Mouse (Mus musculus): ENCODE results near the gene Slc20a1. TPM values are rescaled to one million over a fixed set of nuclear protein-coding genes. Genes with fewer than 3 reads are reported as not detected.

The Slc20a1 gene
- polyA plus RNA-seq, 2 experiments: 42.7 to 50.7 TPM

DNA sequence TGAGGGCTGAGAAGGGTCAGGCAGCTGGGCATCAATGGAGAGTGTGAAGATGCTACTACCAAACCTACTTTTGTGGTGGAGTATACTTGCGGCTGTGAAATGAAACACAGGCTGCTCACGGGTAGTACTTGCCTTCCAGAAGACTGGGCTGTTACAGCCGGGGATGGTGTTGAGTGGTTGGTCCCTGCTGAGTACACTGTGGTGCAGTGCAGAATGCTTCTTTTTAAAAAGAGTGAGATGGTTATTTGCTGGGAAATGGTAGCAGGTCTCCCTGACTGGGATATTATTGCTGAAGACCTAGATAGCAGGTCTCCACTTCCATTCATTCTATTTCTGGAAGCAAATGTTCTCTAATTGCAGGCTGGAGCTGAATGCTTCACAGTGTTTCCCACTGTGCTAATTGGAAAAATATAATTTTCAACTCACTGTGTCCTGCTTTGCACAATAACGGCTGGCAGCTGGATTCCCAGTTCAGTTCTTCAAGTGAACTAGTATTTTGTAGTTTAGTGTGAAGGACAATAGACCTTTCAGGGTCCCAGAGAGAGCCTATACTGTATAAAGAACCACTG lies 20.1 kb downstream of the Slc20a1 start:
- Histone ChIP-seq H3K9me3 (ENCODE audit: control insufficient read depth, low read length) (no peaks in the 10 kb centered on the region), H3K36me3 (replicated peaks; ENCODE audit: control insufficient read depth, insufficient read depth, low read depth) (no peaks in the 10 kb centered on the region), H3K4me2 (ENCODE audit: low read depth) (no peak overlapping the region), H3K27ac (no peak overlapping the region), H3K4me1 (replicated peaks; ENCODE audit: control insufficient read depth in 2 of 2, insufficient read depth in 2 of 2, low read length in 1 of 2) (peaks cover 26 to 28% of the 10 kb centered on the region in 2 experiments), H3K4me3 (ENCODE audit: insufficient read depth in 1 of 2, low read depth in 2 of 2, low read length in 2 of 2) (no peak overlapping the region), H3K27me3 (ENCODE audit: control insufficient read depth, insufficient read depth, low read length) (no peaks in the 10 kb centered on the region), H3K9ac (replicated peaks) (no peak overlapping the region)
- DNase-seq (ENCODE audit: low read depth in 3 of 3, low spot score in 3 of 3) (no peak), ATAC-seq (ENCODE audit: insufficient read depth) (no peak)
- 71% methylated on average over 4 of the region's 4 CpGs for WGBS (ENCODE audit: insufficient replicate concordance)
- TF ChIP-seq CTCF (IDR thresholded peaks at IDR 0.05; ENCODE audit: low read depth): no peak
- no peak for TF ChIP-seq EP300 (IDR thresholded peaks at IDR 0.05; ENCODE audit: low read depth)

DNA sequence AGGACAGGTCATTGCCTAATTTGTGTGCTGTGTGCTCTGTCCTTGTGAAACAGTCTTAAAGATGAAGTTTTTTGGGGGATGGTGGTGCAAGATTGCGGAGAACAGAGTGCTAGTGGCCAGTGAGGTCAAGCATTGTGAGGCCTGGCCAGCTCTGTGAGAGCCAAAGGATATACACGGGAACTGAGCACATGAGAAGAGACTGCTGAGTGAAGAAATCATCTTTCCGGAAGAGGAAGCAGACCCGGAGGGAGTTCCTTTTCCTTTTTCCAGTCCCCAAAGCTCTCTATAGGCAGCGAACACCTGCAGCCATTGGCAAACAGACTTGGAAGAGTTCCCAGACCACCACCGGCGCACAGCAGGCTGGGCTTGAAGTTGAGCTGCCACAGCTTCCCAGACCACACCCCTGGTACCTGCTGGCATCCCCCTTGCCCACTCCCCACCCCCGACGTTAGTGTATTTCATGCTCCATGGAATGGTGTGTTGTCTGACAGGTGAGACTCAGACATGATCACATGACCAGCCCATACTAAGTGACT lies 22.6 kb downstream of the Slc20a1 start:
- TF ChIP-seq CTCF (IDR thresholded peaks at IDR 0.05; ENCODE audit: low read depth) (no peak), EP300 (IDR thresholded peaks at IDR 0.05; ENCODE audit: low read depth) (no peak)
- peaks cover 28 to 32% of the 10 kb centered on the region in 2 experiments for H3K4me1 ChIP-seq (replicated peaks; ENCODE audit: control insufficient read depth in 2 of 2, insufficient read depth in 2 of 2, low read length in 1 of 2)
- no peak overlapping the region for H3K9ac ChIP-seq (replicated peaks)

DNA sequence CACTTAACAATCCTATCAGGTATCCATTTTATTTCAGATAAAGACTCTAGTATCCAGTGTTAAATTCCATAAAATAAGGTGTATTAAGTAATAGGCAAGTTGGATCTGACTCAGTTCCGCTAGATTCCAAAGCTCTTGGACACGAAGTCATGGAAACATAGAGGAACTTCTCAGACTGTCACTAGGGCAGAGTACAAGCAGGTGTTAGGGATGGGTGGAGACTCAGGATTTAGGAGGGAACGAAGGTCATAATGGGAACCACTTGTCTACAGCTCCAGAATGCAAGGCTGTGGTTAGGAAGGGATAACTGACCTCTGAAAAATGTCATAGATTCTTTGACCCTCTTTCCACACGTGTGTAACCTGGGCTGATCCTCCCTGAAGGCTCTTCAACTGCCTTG lies 25.6 kb downstream of the Slc20a1 start:
- no peak for TF ChIP-seq EP300 (IDR thresholded peaks at IDR 0.05; ENCODE audit: low read depth)
- no peak for TF ChIP-seq CTCF (IDR thresholded peaks at IDR 0.05; ENCODE audit: low read depth)
- no peak overlapping the region for H3K4me2 ChIP-seq (ENCODE audit: low read depth)
- H3K4me1 ChIP-seq (replicated peaks; ENCODE audit: control insufficient read depth in 2 of 2, insufficient read depth in 2 of 2, low read length in 1 of 2): peaks cover 51 to 55% of the 10 kb centered on the region in 2 experiments
- no peaks in the 10 kb centered on the region for H3K9me3 ChIP-seq (ENCODE audit: control insufficient read depth, low read length)
- peak overlapping the region; percentile 0; the same call in 1 of the 2 replicates for H3K9ac ChIP-seq (replicated peaks)
- no peaks in the 10 kb centered on the region for H3K36me3 ChIP-seq (replicated peaks; ENCODE audit: control insufficient read depth, insufficient read depth, low read depth)
- H3K27ac ChIP-seq: peak overlapping the region; percentile 95
- no peak overlapping the region for H3K4me3 ChIP-seq (ENCODE audit: insufficient read depth in 1 of 2, low read depth in 2 of 2, low read length in 2 of 2)
- 70% methylated on average over 4 of the region's 4 CpGs for WGBS (ENCODE audit: insufficient replicate concordance)
- no peak for DNase-seq (ENCODE audit: low read depth in 3 of 3, low spot score in 3 of 3)
- ATAC-seq (ENCODE audit: insufficient read depth): no peak
- no peaks in the 10 kb centered on the region for H3K27me3 ChIP-seq (ENCODE audit: control insufficient read depth, insufficient read depth, low read length)

More for the DNA sequence above, 22.6 kb downstream of the Slc20a1 start:
- no peaks in the 10 kb centered on the region for H3K36me3 ChIP-seq (replicated peaks; ENCODE audit: control insufficient read depth, insufficient read depth, low read depth)
- no peak overlapping the region for H3K27ac ChIP-seq
- no peaks in the 10 kb centered on the region for H3K9me3 ChIP-seq (ENCODE audit: control insufficient read depth, low read length)
- WGBS (ENCODE audit: insufficient replicate concordance): 71% methylated on average over 9 of the region's 9 CpGs
- no peak overlapping the region for H3K4me3 ChIP-seq (ENCODE audit: insufficient read depth in 1 of 2, low read depth in 2 of 2, low read length in 2 of 2)
- DNase-seq (ENCODE audit: low read depth in 3 of 3, low spot score in 3 of 3) (no peak), ATAC-seq (ENCODE audit: insufficient read depth) (no peak)
- no peak overlapping the region for H3K4me2 ChIP-seq (ENCODE audit: low read depth)
- no peaks in the 10 kb centered on the region for H3K27me3 ChIP-seq (ENCODE audit: control insufficient read depth, insufficient read depth, low read length)

DNA sequence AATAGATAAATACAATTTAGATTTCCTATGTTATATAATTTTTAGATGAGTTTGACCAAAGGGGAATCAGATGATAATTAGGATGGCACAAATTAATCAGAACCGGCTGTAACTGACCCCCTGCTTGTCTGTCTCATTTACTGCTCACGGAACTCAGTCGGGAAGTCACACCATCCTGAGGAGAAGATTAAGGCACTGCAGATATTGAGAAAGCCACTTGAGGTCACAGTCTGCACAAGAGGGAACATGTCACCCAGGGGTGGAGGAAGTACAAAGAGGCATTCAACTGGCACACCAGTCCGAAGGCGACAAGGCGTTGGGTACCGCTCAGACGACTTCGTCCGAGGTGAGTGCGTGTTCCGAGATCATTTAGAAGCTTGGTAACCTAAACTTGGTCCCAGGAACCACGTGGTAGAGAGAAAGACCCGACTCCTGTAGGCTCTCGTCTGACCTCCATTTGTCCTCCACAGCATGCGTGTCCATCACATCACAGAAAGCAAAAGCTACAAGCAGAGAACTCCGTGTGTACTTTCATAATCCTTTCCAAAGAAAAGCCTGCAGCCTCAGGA lies 26.8 kb downstream of the Slc20a1 start:
- Histone ChIP-seq H3K27me3 (ENCODE audit: control insufficient read depth, insufficient read depth, low read length) (no peaks in the 10 kb centered on the region), H3K4me1 (replicated peaks; ENCODE audit: control insufficient read depth in 2 of 2, insufficient read depth in 2 of 2, low read length in 1 of 2) (peaks cover 62 to 64% of the 10 kb centered on the region in 2 experiments), H3K4me2 (ENCODE audit: low read depth) (peak overlapping the region; percentile 72), H3K36me3 (replicated peaks; ENCODE audit: control insufficient read depth, insufficient read depth, low read depth) (no peaks in the 10 kb centered on the region), H3K9me3 (ENCODE audit: control insufficient read depth, low read length) (no peaks in the 10 kb centered on the region), H3K4me3 (ENCODE audit: insufficient read depth in 1 of 2, low read depth in 2 of 2, low read length in 2 of 2) (peak overlapping the region; percentile 15 to 41; a peak in 3 of 4 replicates), H3K27ac (peak overlapping the region; percentile 95), H3K9ac (replicated peaks) (peak overlapping the region; percentile 72)
- no peak for TF ChIP-seq EP300 (IDR thresholded peaks at IDR 0.05; ENCODE audit: low read depth)
- TF ChIP-seq CTCF (IDR thresholded peaks at IDR 0.05; ENCODE audit: low read depth): no peak
- DNase-seq (ENCODE audit: low read depth in 3 of 3, low spot score in 3 of 3): no peak
- WGBS (ENCODE audit: insufficient replicate concordance): 74% methylated on average over 17 of the region's 17 CpGs
- ATAC-seq (ENCODE audit: insufficient read depth): no peak

- peak; percentile 92 to 93 (median 93) for DNase-seq (ENCODE audit: low read depth in 3 of 3, low spot score in 3 of 3)
- Histone ChIP-seq H3K4me2 (ENCODE audit: low read depth) (peak overlapping the region; percentile 72), H3K9ac (replicated peaks) (peak overlapping the region; percentile 77), H3K27ac (peak overlapping the region; percentile 95), H3K4me1 (replicated peaks; ENCODE audit: control insufficient read depth in 2 of 2, insufficient read depth in 2 of 2, low read length in 1 of 2) (peaks cover 67 to 69% of the 10 kb centered on the region in 2 experiments), H3K27me3 (ENCODE audit: control insufficient read depth, insufficient read depth, low read length) (no peaks in the 10 kb centered on the region), H3K9me3 (ENCODE audit: control insufficient read depth, low read length) (no peaks in the 10 kb centered on the region), H3K4me3 (ENCODE audit: insufficient read depth in 1 of 2, low read depth in 2 of 2, low read length in 2 of 2) (peak overlapping the region; percentile 40 to 41), H3K36me3 (replicated peaks; ENCODE audit: control insufficient read depth, insufficient read depth, low read depth) (no peaks in the 10 kb centered on the region)
- TF ChIP-seq CTCF (IDR thresholded peaks at IDR 0.05; ENCODE audit: low read depth) (peak; percentile 11; the same call in 1 of the 2 replicates), EP300 (IDR thresholded peaks at IDR 0.05; ENCODE audit: low read depth) (peak; percentile 96)
- WGBS (ENCODE audit: insufficient replicate concordance): 13% methylated on average over 11 of the region's 11 CpGs
- peak; percentile 90 for ATAC-seq (ENCODE audit: insufficient read depth)
These were observed 27.8 kb downstream of the Slc20a1 start for GRCm38 (mm10) chr2:129226296-129226851.
